Mouse (Mus musculus) hindbrain, embryonic 13.5 days (tissue): Measurements from ENCODE around the gene Kcnk5. TPM values are rescaled to one million over a fixed set of nuclear protein-coding genes. Genes with fewer than 3 reads are reported as not detected.

Experiments
- ATAC-seq: fragments of 200-750 bp; cut with Nextera tagmentation; 2 replicates; pipeline ENCODE4 v1.8.0; 2017; ENCODE audit warnings: moderate TSS enrichment; ENCODE audit not compliant: low FRiP score
- H3K27ac ChIP-seq: fragments of 300-500 bp; sonication (generic); 2 replicates; pipeline ENCODE4 v1.5.1; 2015; ENCODE audit warnings: inconsistent platforms, mild to moderate bottlenecking, moderate library complexity
- H3K27me3 ChIP-seq: fragments of 300-500 bp; sonication (generic); 2 replicates; pipeline ENCODE4 v1.6.1; 2015; ENCODE audit warnings: mild to moderate bottlenecking, inconsistent platforms
- H3K36me3 ChIP-seq: fragments of 300-500 bp; sonication (generic); 2 replicates; pipeline ENCODE4 v1.6.1; 2015; ENCODE audit warnings: mild to moderate bottlenecking, inconsistent platforms
- H3K4me1 ChIP-seq: fragments of 300-500 bp; sonication (generic); replicated peaks from 2 replicates; pipeline ENCODE4 v1.6.1; 2015; ENCODE audit warnings: inconsistent platforms
- H3K4me2 ChIP-seq: fragments of 300-500 bp; sonication (generic); 2 replicates; pipeline ENCODE4 v1.6.1; 2015; ENCODE audit warnings: inconsistent platforms, mild to moderate bottlenecking, moderate library complexity
- H3K4me3 ChIP-seq: fragments of 300-500 bp; sonication (generic); 2 replicates; pipeline ENCODE4 v1.5.1; 2015; ENCODE audit warnings: mild to moderate bottlenecking, inconsistent platforms
- H3K9ac ChIP-seq: fragments of 300-500 bp; sonication (generic); 2 replicates; pipeline ENCODE4 v1.6.1; 2015; ENCODE audit warnings: mild to moderate bottlenecking, inconsistent platforms
- H3K9me3 ChIP-seq: fragments of 300-500 bp; sonication (generic); 2 replicates; pipeline ENCODE4 v1.6.1; 2016; ENCODE audit warnings: inconsistent platforms
- whole genome bisulfite sequencing: fragments of 180-500 bp; shearing (Covaris S2); methylation state at CpG from one replicate; pipeline ENCODE4 v1.1.7; 2015; 5-methylcytosine and 5-hydroxymethylcytosine counted together
- polyA plus RNA-seq: library from polyadenylated mRNA; unstranded; fragments of >200 nt; fragmentation: Nextera tagmentation; extraction: Ambion mirVana; gene quantifications from 2 replicates; pipeline ENCODE4 v1.2.1, GENCODE M21; 2015

Kcnk5 gene
- polyA plus RNA-seq, 1 experiment from 2014 or later = 1.9 TPM

DNA sequence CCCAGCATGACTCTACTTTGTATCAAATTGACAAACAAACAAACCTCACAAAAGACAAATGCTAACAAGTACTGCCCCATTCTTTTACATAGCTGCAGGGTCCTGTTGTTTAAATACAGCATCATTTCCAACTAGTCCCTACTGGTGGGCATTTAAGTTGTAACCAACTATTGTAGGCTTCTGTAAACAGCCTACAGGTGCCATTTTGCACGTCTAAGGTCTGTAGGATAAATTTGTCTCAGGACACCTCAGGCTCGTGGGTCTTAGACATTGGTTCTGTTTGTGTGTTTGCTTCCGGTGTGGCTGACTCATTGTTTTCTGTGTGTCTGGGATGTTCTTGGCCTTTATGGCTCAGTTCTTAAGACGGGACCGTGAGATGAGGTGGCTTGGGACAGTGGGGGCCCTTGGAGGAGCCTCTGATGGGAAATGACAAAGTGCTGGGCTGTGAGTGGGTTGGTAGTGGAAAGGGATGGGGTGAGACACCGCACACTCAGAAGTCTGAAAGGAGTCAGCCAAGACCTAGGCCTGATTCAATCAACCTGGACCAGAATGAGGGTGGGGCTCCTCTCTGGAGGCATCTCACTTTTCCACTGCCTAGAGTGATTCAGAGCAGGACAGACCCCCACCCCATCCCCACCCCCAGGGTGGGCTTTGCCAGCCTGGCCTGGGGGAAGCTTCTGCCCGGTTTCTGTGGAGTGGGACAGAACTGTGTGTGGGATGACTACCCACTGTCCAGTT lies 35.1 kb upstream of the Kcnk5 start:
- ATAC-seq = no peak
- no peak overlapping the region for H3K4me2 ChIP-seq
- no peaks in the 10 kb centered on the region for H3K36me3 ChIP-seq
- WGBS = 82% methylated on average over 7 of the region's 7 CpGs
- no peaks in the 10 kb centered on the region for H3K4me1 ChIP-seq
- no peak overlapping the region for H3K27ac ChIP-seq
- H3K9me3 ChIP-seq = no peaks in the 10 kb centered on the region
- H3K27me3 ChIP-seq = no peaks in the 10 kb centered on the region
- H3K9ac ChIP-seq = no peak overlapping the region
- H3K4me3 ChIP-seq = no peak overlapping the region

- H3K4me3 ChIP-seq = no peak overlapping the region
- no peaks in the 10 kb centered on the region for H3K9me3 ChIP-seq
- H3K27me3 ChIP-seq = no peaks in the 10 kb centered on the region
- WGBS = 75% methylated on average over 5 of the region's 5 CpGs
- H3K9ac ChIP-seq = no peak overlapping the region
- H3K27ac ChIP-seq = no peak overlapping the region
- no peak overlapping the region for H3K4me2 ChIP-seq
- no peaks in the 10 kb centered on the region for H3K36me3 ChIP-seq
- no peak for ATAC-seq
- H3K4me1 ChIP-seq = no peaks in the 10 kb centered on the region
Observed at GRCm38 (mm10) chr14:20215826-20216225, 34.2 kb upstream of the Kcnk5 start.

DNA sequence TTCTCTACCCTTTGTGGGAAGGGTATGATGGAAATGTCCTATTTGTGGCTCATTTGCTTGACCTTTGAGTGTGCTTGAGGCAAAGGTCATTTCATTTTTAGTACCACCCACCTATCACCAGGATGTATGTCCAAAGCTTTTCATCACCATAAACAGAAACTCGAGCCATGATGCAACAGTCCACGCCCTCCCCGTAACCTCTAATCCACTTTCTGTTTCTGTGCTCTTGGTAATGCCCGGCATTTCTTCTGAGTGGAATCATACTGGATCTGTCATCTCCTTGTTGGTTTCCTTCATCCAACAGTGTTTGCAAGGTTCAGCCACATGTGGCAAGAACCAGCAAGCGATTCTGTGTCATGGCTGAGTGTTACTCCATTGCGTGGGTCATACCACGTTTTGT lies 32.5 kb upstream of the Kcnk5 start:
- no peaks in the 10 kb centered on the region for H3K27me3 ChIP-seq

DNA sequence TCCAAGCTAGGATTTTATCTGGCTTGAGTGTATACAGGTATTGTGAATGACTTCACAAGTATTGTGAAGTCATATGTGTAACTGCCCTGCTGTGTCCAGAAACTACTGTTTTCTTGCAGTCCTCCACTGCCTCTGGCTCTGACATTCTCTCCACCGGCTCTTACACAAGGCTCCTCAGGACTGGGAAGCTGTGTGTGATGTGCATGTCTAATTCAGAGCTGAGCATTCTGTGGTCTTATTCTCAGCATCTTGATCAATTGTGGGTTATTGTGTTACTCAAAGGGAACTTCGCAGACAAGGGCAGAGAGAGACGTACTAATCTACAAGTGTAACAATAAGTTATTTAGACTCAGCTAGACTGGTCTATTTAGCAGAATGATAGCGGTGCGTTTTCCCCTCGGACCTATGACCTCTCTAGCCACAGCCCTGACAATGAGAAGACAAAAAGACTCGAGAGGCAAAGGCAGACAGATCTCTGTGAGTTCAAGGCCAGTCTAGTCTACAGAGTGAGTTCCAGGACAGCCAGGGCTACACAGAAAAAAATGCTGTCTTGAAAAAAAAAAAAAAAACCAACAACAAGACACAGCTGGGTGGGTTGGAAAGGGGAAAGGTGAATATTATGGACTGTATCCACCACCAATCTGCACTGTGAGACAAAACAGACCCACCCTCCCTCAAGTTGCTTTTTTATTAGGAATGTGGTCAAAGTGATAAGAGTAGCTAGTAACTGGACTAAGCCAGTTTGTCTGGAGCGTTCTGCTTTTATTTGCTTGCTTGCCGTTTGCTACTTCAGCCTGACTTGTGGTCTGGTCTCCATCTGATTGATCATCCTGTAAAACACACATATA lies 30.4 kb upstream of the Kcnk5 start:
- no peak for ATAC-seq
- H3K9ac ChIP-seq = no peak overlapping the region
- H3K9me3 ChIP-seq = no peaks in the 10 kb centered on the region
- H3K4me3 ChIP-seq = no peak overlapping the region
- no peaks in the 10 kb centered on the region for H3K27me3 ChIP-seq
- H3K36me3 ChIP-seq = no peaks in the 10 kb centered on the region
- H3K4me1 ChIP-seq = peaks cover 5% of the 10 kb centered on the region
- no peak overlapping the region for H3K4me2 ChIP-seq
- no peak overlapping the region for H3K27ac ChIP-seq
- 31% methylated on average over 9 of the region's 9 CpGs for whole genome bisulfite sequencing

More for the DNA sequence above, 32.5 kb upstream of the Kcnk5 start:
- Histone ChIP-seq H3K36me3 (no peaks in the 10 kb centered on the region), H3K4me2 (no peak overlapping the region), H3K9ac (no peak overlapping the region), H3K4me3 (no peak overlapping the region), H3K9me3 (no peaks in the 10 kb centered on the region), H3K4me1 (no peaks in the 10 kb centered on the region), H3K27ac (no peak overlapping the region)
- no peak for ATAC-seq
- WGBS = 93% methylated on average over 7 of the region's 7 CpGs

DNA sequence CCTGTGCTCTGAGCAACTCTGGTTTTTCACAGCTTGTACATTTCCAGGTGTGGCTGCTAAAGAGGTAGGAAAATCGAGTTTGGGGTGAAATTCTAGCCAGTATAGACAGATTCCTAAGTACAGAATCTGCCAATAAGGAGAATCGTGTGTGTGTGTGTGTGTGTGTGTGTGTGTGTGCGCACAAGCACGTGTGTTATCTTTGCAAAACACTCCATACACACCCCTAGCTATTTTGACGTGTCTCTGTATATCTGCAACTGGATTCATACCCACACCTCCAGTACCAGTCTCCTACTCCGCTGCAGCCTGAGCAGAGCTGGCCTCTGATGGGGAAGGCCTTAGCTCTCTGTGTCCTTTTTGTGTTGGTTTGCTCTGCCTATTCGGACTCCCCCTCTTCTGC lies 28.3 kb upstream of the Kcnk5 start:
- H3K9me3 ChIP-seq = no peaks in the 10 kb centered on the region
- no peak for ATAC-seq
- no peaks in the 10 kb centered on the region for H3K36me3 ChIP-seq
- H3K9ac ChIP-seq = no peak overlapping the region
- H3K4me1 ChIP-seq = peaks cover 5% of the 10 kb centered on the region
- no peak overlapping the region for H3K27ac ChIP-seq
- H3K27me3 ChIP-seq = no peaks in the 10 kb centered on the region
- 85% methylated on average over 7 of the region's 7 CpGs for WGBS
- H3K4me3 ChIP-seq = no peak overlapping the region
- no peak overlapping the region for H3K4me2 ChIP-seq

DNA sequence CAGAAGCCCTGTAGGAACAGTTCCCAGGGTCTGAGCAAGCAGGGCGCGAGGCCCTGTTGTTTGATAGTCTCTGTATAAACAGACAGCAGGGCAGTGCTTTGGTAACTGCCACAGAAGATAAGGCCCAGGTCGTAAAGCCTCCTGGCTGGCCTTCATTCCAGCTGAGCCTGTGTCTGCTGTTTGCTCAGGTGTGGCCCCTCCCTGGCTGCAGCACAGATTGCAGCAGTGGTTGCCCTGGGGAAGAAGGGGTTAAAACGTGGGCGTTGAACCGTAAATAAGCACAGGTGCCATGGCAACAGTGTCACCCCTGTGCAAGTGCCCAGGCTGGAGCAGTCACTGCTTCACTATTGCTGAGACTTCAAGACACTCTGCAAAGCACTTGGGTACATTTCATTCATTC lies 26.8 kb upstream of the Kcnk5 start:
- H3K4me2 ChIP-seq = no peak overlapping the region
- no peaks in the 10 kb centered on the region for H3K36me3 ChIP-seq
- WGBS = 28% methylated on average over 6 of the region's 6 CpGs
- H3K9ac ChIP-seq = no peak overlapping the region
- H3K27me3 ChIP-seq = no peaks in the 10 kb centered on the region
- ATAC-seq = no peak
- peaks cover 5% of the 10 kb centered on the region for H3K4me1 ChIP-seq
- H3K27ac ChIP-seq = no peak overlapping the region
- H3K4me3 ChIP-seq = no peak overlapping the region
- H3K9me3 ChIP-seq = no peaks in the 10 kb centered on the region

GRCm38 (mm10) chr14:20205747-20206146 lies 24.1 kb upstream of the Kcnk5 start:
- no peaks in the 10 kb centered on the region for H3K36me3 ChIP-seq
- no peak overlapping the region for H3K4me3 ChIP-seq
- no peak overlapping the region for H3K9ac ChIP-seq
- no peak for ATAC-seq
- peaks cover 8% of the 10 kb centered on the region for H3K4me1 ChIP-seq
- H3K27me3 ChIP-seq = no peaks in the 10 kb centered on the region
- H3K4me2 ChIP-seq = no peak overlapping the region
- no peak overlapping the region for H3K27ac ChIP-seq
- no peaks in the 10 kb centered on the region for H3K9me3 ChIP-seq
- WGBS = 89% methylated on average over 4 of the region's 4 CpGs

DNA sequence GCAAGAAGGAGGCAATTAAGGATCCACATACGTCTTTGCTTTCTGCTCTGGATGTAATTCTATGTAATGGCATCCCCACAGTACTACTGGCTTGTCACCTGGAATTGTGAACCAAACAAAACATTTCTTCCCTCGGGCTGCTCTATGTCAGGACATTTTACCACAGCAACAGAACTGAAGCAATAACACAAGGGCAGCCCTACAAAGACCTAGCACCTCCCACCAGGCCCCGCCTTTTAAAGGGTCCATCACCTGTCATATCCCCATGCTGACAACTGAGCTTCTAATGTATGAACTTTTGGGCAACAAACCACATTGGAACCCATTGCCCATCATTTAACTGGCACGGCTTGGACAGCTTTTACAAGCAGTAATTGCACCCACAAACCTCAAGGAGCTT lies 21.7 kb upstream of the Kcnk5 start:
- 64% methylated on average over 4 of the region's 4 CpGs for WGBS
- H3K36me3 ChIP-seq = no peaks in the 10 kb centered on the region
- no peak for ATAC-seq

GRCm38 (mm10) chr14:20202655-20203181 lies 21.1 kb upstream of the Kcnk5 start:
- Histone ChIP-seq H3K4me2 (no peak overlapping the region), H3K9me3 (no peaks in the 10 kb centered on the region), H3K27ac (no peak overlapping the region), H3K4me3 (no peak overlapping the region), H3K36me3 (no peaks in the 10 kb centered on the region), H3K9ac (no peak overlapping the region), H3K4me1 (peaks cover 3% of the 10 kb centered on the region; the same call in 1 of the 2 replicates), H3K27me3 (no peaks in the 10 kb centered on the region)
- WGBS = 94% methylated on average over 5 of the region's 5 CpGs
- ATAC-seq = no peak

More for the DNA sequence above, 21.7 kb upstream of the Kcnk5 start:
- Histone ChIP-seq H3K9me3 (no peaks in the 10 kb centered on the region), H3K4me1 (peaks cover 4% of the 10 kb centered on the region), H3K27ac (no peak overlapping the region), H3K4me2 (no peak overlapping the region), H3K27me3 (no peaks in the 10 kb centered on the region), H3K9ac (no peak overlapping the region), H3K4me3 (no peak overlapping the region)

- H3K9me3 ChIP-seq = no peaks in the 10 kb centered on the region
- no peak overlapping the region for H3K27ac ChIP-seq
- 51% methylated on average over 8 of the region's 8 CpGs for WGBS
- ATAC-seq = no peak
- no peak overlapping the region for H3K9ac ChIP-seq
- H3K36me3 ChIP-seq = no peaks in the 10 kb centered on the region
- H3K27me3 ChIP-seq = no peaks in the 10 kb centered on the region
- H3K4me2 ChIP-seq = no peak overlapping the region
- no peak overlapping the region for H3K4me3 ChIP-seq
- peaks cover 3% of the 10 kb centered on the region; the same call in 1 of the 2 replicates for H3K4me1 ChIP-seq
Observed at GRCm38 (mm10) chr14:20201066-20201683, 19.6 kb upstream of the Kcnk5 start.

GRCm38 (mm10) chr14:20193103-20193715 lies 11.6 kb upstream of the Kcnk5 start:
- Histone ChIP-seq H3K4me2 (no peak overlapping the region), H3K27me3 (no peaks in the 10 kb centered on the region), H3K4me3 (no peak overlapping the region), H3K9ac (no peak overlapping the region), H3K9me3 (no peaks in the 10 kb centered on the region), H3K36me3 (no peaks in the 10 kb centered on the region), H3K27ac (no peak overlapping the region), H3K4me1 (0 out of 2 replicates have a peak, but pooled peaks cover 4% of the 10 kb centered on the region)
- no peak for ATAC-seq
- 76% methylated on average over 4 of the region's 4 CpGs for WGBS
